Mouse (Mus musculus) hematopoietic stem cell, adult 5-6 weeks (primary cell): ENCODE measurements at regions not wholly inside any gene's neighbourhood (a gene's known extent, or its start where the extent isn't known, plus 50 kb on each side); places are given as distances from the start of the nearest gene placed in this dataset.

Experiments
- ATAC-seq, 2 experiments: fragments of 125-278 bp in 1 of 2; replicated peaks in 1 of 2; 2 replicates each; pipeline ENCODE4 v1.8.0; 2016 to 2017; ENCODE audit warnings: inconsistent platforms in 2 of 2, mild to moderate bottlenecking in 2 of 2, moderate number of reproducible peaks in 2 of 2, low read depth in 1 of 2, moderate TSS enrichment in 1 of 2; ENCODE audit not compliant: low FRiP score in 2 of 2, poor library complexity in 2 of 2, severe bottlenecking in 2 of 2, insufficient read depth in 1 of 2, low TSS enrichment in 1 of 2

DNA sequence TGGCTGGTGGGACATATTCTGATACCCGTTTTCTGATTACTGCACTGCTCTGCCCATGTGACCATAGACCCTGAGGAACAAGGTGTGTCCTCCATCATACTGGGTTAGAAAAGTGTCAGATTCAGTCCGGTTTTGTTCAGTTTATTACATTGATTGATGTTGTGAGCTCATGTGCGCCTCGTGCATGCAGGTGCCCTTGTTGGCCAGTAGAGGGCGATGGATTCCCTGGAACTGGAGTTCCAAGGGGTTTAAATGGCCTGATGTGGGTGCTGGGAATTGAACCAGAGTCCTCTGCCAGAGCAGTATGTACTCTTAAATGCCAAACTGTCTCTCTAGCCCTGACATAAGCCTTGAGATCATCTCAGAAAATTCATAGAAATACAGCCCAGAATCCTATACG lies 144.8 kb upstream of the 1600014C23Rik start:
- no peak for ATAC-seq

DNA sequence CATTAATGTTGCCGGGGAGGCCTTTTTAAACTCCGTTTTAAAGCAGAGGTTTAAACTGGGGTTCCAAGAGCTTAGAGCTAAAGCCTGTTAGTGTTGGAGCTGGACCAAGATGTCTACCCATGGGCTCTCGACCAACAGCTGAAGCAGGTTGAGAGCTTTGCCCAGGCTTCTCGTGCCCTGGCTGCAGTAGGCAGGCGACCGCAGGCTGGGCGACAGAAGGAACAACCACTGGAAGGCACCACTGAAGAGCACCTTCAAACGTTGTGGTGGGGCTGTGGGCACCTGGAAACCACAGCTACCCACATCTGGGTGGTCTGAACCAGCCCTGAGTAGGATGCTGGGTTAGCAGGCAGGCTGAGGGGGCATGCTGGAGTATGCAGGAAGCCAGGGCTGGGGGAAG lies 141.7 kb upstream of the 1600014C23Rik start:
- no peak for ATAC-seq

DNA sequence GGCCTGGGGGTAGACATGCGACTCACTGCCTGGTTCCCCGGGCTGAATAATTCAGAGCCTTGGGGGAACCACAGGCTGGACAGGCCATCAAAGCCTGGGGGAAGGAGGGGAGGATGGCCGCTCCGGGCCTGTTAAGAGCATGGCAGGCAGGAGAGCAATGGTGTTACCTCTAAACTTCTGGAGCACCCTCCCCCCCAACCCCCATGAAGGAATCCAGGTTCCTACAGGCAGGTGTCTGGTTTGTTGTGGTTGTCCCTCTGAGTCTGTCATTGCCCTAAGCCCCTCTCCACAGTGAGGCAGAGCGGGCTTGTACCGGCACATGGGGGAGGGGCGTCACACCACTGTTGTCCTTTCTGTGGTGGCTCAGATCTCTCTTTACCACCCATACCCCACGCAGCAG lies 140.4 kb upstream of the 1600014C23Rik start:
- ATAC-seq, result no peak

DNA sequence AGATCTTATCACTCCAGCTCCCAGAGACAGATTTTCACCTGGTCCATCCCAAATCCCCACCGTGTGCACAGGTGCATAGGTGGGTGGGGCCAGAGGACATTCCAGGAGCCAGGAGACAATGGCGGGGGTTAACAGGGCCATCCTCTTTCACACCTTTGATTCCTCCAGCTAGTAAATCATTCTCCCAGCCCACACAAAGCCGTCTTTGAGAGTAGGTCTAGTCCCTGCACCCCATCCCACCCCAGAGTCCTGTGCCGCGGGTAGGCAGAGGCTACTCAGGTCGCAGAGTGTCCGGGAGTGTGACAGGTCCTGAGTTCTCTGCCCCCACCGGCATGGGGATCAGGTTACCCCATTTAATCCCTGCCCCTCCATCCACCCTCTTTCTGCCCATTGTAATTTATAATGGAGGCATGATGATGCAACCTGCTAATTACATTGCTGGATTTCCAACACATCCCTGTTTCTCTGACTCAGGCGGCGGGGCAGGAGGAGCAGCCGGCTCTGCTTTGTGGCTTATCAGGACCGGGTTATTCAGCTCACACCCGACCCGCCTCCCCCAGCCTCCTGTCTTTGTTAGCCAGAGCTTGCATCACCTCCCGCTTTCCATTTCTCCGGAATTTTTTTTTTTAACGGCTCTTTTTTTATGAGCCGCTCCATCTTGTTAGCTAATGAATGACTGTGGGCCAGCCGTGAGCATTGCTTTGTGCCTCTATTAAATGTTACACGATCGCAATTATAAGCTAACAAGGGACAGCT lies 139.7 kb upstream of the 1600014C23Rik start:
- ATAC-seq, result no peak

DNA sequence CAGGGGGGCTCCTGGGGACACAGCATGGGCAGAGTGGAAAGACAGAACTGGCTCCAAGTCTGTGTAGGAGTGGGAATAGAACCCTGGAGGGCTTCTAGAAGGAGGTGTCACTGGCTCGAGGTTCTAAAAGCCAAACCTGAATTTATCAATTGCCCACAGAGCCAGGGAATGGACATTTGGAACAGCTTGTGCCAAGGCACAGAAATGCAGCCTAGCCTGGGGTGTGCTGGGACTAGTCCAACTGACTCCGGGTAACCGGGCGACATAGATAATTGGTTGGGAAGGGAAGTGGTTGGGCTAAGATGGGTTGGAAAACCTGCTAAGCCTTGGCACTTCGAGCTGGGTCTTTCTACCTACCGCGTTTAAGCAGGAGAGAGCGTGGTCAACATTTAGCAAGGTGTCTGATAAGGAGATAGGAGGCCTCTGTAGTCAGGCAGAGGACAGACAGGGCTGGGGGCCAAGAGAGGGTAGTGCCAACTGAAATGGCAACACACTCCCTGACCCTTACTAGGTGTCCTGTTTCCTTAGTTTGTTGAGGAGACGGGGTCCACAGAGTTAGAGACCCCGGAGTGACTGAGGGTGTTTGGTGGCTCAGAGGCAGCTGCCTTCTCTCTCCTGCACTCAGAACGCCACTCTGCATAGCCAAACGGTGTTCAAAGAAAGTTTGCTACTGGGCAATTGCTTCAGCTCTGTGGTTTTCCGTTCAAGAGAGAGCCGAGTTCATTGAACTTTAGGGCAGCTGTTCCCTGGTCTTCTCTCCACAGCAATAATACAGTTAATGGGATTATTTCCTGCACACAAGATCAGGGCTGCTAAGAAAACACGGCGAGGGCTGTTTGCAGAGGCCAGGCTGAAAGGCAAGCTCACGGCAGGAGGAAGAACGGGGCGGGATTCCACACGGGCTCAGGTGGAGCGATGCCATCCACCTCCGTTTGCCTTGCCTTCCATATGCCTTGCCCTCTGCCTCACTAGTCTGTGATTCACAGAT lies 138.3 kb upstream of the 1600014C23Rik start:
- ATAC-seq, result peak; percentile 38 to 48; a peak in 3 of 4 replicates

DNA sequence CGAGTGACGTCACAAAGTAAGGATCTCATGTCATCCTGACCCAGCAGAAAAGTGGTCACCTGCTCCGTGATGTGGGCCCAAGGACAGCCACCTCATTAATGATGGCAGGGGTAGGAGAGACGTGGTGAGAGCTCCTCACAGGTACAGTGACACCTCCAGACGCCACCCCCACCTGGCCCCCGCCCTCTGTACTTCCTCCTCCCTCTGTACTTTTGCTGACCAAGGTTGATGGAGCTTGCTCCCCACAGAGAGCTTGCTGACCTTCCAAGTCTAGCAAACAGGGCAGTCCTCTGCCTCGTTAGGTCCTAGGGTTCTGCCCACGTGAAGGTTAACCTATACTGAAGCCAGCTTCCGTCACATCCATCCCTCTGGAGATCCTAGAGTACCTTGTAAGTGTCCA lies 137.4 kb upstream of the 1600014C23Rik start:
- no peak for ATAC-seq

DNA sequence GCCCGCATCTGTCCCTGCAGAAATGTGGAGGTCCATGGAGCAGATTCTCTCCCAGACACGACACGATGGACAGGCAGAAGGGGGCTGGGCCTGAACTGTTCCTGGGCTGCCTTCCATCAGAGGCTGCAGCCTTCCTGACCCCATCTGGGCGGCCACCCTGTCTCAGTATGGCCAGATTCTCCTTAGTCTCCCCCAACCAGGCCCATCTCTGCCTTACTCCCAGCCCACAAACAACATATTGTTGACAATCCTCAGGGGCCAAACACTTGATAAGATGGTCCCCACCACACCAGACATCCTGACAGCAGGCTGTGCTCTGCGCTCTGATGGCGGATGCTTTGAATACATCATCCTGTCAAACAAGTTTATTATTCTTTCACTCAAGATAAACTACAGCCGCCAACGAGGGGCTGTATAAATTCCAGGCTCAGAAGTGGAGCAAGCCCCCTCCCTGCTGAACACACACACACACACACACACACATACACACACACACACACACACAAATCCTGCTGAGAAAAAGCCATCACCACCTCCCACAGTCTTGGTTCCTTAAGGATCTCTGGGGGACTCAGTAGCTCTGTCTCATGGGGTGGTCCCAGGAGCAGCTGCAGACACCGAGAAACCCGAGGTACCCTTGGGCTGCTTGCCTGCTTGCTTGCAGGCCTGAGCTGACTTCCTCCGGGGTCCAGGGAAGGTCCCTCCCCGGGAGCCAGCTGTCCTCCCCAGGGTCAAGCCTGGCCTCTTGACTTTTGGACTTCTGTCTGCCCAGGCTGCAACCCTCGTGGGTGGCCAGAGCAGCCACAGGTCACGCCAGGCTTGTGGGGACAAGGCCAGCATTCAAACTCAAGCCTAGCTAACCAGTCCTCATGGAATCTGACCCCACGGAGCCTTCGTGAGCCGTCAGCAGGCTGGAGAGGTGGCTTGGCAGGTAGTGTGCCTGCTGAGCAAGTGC lies 135.6 kb upstream of the 1600014C23Rik start:
- ATAC-seq, result no peak

DNA sequence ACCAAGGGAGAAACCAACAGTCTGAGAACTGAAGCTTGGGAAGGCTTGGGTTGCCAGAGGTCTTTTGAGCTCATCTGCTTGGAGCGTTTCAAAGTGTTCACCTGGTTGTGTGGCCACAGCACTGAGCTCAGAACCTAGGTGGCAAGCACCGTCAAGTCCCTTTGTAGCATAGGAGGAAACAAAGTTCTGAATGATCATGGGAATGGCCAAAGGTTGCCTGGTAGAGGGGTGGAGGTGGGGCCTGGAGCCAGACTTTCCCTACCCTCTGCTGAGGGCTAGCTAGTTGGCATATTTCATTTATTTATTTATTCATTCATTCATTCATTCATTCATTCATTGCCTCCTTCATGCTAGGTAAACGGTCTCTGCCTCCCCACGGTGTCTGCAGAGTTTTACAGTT lies 134.9 kb upstream of the 1600014C23Rik start:
- ATAC-seq, result no peak

DNA sequence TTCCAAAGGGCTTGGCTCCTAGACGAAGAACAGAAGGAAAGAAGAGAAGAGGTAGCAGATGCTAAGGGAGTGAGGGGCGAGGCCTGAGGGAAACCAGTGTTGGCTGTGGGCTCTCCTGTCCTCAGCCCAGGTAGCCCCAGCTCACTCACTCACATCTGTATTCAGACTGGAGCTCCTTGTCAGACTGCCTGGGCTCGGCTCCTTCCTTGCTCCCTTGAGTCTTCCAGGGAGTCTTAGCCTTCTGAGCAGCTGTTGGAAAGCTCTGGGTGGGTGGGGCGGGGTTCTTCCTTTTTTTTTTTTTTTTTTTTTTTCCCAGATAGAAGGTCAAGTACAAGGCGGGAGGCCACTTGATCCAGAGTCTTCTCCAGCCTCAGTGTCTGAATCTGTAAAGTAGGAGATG lies 134.1 kb upstream of the 1600014C23Rik start:
- ATAC-seq, result no peak

DNA sequence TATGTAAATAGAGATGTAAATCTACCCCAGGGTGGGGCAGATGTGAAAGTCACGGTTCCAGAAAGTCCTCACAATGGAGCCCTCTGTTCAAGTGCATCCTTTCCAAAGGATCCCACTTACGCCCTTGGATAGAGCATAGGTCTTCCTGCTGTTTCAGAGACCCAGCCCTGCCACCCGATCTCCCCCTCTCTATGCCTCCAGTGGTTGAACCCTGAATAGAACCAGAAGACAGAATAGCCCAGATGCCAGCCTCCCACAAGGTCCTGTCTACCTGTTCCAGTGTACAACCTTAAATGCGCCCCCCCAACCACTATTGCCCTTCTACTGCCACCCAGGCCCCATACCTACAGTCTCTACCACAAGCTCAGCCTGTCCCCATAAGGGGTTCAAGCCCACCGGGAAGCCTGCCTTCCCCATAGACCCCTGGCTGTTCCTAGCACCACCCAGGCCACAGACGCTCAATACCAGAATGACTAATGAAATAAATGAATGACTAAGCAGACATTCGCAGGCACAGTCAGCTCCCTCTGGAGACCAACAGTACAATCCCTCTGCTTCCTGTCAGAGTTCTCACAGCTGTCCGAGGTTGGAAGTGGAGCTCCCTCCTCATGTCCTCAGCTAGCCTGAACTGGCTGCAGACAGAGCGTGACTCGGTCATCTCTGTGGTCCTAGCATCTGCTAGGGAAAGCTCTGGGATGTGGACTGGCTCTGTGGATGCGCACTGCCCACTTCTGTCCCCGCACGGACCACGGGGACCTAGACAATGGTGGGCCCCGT lies 133.4 kb upstream of the 1600014C23Rik start:
- ATAC-seq, result no peak

DNA sequence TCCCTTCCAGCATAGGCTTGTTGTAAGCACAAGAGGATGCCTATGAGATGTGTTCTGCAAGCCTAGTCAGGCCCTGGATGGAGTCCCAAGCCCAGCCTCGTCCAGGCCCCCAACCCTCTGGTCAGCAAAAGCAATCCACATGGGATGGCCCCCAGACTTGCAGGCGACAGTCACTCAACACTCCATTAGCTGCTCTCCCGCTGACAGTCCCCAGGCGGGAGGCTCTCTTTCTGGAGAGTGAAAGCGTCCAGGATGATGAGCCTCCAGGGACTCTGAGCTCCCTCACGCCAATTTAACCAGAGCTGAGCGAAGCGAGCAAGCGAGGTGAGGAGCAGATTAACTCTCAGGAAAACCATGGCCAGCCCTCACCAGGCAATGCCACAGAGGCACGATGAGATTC lies 132.7 kb upstream of the 1600014C23Rik start:
- no peak for ATAC-seq

DNA sequence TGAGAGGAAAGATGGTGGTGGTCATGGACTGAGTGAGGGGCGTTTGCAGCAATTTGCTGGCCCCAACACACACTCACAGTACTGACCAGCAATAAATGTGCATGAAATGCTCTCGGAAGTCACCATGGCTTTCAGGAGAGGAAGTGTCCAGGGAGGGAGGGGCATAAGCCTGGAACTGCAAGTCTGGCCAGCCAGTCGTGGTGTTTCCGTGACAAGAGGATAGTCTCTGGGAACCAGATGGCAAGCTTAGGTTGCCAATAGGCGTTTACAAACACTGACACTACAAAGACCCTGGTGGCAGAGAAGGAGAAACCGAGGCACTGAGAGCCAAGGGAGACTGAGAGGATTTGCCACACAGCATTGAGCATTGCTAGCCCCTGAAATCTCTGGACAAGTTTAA lies 132.3 kb upstream of the 1600014C23Rik start:
- no peak for ATAC-seq

DNA sequence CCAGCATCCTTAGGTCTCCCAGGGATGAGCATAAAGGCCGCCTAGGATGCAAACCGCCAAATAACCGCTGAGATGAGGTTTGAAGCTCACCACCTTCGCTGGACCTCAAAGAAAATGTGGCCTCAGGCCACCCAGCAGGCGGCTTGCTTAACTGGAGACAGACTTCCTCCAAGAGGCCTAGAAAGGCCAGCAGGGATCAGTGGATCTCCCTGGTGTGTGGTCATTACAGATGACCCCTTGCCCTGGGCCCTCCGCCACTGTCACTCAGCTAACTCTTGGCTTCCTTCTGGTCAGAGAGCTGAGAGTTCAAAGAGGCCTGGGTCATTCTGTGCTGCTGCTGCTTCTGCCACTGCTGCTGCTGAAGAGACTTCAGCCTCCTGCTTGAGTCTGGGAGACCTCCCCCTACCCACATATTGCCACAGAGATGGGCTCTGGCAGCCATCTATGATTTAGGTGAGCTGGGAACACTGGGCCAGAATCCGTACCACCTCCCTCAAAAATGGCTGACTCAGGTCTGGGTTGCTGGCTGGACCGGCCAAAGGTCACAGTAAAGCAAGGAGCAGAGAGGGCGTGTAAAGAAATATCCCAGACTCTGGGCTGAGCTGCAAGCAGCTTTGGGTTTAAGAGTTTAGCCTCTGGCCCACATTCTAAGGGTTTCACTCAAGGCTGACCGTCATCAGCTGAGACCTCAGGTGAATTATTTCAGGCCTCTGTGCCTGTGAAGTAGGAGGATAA lies 130.0 kb upstream of the 1600014C23Rik start:
- no peak for ATAC-seq

DNA sequence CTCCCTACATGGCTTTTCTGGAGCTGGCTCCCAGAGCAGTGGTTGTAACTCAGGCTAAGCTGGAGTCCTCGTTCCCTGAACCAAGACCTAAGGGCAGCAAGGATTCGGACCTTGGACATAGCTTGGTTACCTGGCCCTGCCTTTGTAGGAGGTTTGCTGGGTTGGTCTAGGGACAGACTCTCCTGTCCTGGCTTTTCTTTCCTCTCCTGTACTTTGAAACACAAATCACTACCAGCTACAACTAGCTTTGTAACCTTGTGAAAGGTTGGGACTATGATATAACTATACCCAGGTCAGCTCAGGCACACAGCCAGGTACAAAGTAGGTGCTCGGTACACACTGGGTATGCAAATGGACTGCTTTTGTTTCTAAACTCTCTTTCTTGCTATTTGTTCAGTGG lies 129.4 kb upstream of the 1600014C23Rik start:
- ATAC-seq, result no peak

DNA sequence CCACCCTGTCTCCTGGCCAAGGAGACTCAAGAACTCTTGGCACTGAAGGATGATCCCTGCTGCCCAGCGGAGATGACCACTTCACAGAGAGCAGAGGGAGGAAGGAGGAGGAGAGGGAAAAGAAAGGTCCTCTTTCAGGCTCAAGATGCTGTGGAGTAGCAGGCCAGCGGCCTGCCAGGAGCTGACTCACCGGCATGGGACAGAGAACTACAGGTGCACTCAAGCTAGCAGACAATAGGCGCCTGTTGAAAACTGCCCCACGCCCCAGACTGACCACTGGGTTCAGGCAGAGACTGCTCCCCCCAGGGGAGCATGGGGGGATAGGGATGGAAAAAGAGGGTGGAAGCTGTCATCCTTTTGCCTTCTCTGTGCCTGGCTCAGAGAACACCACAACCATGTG lies 125.8 kb upstream of the 1600014C23Rik start:
- no peak for ATAC-seq

DNA sequence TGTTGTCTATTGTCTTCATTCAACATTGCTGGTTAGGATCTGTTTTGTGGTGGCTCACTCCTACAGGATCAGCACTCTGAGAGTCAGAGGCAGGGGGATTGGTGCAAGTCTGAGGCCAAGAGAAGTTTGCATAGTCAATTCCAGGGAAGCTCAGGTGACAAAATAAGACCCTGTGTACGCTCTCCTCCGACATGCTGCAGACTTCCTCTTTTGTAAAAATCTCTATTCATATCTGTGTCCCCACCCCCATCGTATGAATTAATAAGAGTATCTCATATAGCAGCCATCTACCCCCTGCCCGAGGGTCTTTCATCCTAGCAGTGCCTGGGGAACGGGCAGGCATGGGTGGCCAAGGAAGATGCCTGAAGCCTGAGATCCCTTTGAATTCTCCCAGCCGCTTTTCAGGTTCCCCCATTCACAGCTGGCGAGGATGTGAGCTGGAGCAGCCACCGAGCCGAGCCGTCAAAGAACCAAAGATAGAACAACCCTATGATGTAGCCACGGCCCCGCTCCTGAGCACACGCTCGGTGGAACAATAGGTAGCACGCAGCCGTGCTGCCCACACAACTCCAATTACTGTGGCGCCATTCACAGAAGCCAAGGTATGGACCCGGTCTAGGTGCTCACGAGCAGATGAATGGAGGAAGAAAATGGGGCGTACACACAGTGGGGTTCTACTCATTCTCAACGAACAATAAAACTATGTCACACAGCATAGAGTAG lies 120.4 kb upstream of the 1600014C23Rik start:
- no peak for ATAC-seq
